Mouse (Mus musculus): ENCODE results near the gene Tcfl5.

The Tcfl5 gene

GRCm38 (mm10) chr2:180642555-180643260 lies at the start of gene Tcfl5:
Tcfl5 (minus strand) TSS chr2:180642708.
- DNase-seq: no peak

DNA sequence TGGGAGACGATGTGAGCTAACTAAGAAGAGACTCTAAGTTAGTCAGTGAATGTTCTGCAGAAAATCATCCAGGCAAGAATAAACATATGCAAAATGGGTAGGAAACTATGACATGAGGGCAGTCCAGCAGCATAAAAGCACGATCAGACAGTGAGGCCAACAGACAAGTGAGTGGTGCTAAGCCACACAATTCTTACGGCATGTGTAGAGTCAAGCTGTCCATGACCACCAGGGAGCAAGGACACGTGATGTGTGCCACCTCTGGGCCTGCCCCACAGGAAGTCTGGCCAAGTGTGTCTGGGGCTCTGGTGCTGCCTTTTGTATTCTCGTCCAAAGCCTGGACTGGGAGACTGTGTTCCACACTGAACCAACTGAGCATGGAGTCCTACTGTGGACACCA lies 47.3 kb upstream of the Tcfl5 start:
- no peak for DNase-seq

- DNase-seq: no peak
Observed at GRCm38 (mm10) chr2:180684031-180684430, 41.5 kb upstream of the Tcfl5 start.

DNA sequence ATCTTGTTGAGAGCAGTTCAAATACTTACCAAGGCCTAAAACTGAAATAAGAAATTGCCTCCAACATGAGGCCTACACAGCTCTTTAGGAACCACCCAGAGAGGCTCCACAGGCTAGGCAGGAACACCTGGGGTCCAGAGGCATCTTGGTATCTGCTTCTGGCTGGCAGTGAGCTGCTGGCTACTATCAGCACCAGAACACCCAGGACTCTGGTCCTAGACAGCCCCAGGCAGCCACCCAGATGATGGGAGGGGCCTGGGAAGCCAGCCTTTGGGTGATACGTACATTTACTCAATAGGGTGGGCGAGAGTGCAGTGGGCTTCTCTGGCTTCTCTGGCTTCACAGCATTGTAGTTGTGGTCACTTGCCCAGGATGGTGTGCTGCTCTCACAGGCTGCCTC lies 41.0 kb upstream of the Tcfl5 start:
- DNase-seq: no peak

GRCm38 (mm10) chr2:180681225-180681624 lies 38.7 kb upstream of the Tcfl5 start:
- no peak for DNase-seq

GRCm38 (mm10) chr2:180678609-180679140 lies 36.2 kb upstream of the Tcfl5 start:
- DNase-seq: peak; percentile 61

DNA sequence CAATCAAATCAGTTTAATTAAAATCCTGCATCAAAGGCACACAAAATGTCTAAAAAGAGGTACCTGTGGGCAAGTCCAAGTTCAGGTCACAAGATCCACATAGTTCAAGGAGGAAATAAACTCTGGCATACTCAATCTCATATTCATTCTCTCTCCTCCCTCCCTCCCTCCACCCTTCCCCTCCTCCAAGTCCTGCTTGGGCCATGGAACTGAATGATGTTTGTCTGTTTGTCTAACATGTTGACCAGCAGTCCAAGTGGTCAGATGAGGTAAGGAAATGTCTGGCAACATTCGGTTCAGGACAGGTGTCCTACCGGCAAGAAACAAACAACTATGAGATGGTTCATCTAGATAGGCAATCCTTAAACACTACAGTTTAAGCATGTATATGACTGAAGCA lies 34.2 kb upstream of the Tcfl5 start:
- no peak for DNase-seq

GRCm38 (mm10) chr2:180662008-180662407 lies 19.5 kb upstream of the Tcfl5 start:
- no peak for DNase-seq

DNA sequence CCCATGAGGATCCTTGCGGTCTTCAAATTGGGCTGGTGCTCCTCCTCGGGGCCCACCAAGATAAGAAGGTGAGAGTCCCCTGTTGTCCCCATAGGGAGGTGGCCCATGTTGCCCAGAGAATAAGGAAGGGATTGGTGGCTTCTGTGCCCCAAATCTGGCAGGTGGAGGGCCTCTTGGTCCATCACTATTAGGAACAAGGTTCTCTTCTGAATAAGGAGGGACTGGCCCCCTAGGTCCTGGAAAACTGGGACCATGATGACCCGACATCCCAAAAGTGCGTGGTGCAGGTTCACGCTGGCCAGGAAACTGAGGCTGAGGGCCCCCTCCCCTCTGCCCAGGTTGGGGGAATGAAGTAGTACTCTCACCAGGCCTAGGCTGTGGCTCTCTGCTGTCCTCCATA lies 18.0 kb upstream of the Tcfl5 start:
- no peak for DNase-seq

DNA sequence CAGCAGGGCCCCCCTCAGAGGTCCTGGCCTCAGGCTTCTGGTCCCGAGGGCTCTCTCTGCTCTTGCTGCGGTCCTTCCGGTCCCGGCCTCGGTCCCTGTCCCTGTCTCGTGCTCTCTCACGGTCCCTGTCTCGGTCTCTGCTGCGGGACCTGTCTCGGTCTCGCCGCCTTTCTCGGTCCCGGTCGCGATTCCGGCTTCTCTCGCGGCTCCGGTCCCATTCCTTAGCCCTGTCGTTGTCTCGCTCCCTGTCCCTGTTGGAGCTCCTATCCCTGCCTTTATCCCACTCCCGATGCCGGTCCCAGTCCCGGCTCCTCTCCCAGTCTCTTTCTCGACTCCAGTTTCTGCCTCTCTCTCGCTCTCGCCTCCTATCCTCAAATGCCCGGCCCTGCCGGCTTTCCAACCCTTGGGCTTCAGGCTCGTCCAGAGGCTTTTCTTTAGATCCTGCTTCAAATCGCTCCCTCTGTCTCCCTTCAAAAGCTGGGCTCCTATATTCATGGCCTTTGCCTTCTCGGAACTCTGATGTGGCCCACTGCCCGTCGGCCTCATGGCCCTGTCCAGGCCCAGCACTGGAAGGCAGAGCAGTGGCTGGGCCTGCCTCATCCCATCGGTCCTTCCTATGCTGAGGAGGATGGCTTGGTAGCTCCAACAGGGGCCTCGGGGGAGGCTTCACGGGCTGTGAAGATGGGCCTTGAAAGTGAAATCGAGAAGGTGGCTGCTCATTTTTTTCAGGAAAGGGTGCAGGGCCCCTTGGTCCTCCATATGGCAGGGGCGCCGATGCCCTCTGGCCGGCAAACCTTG lies 17.0 kb upstream of the Tcfl5 start:
- no peak for DNase-seq

DNA sequence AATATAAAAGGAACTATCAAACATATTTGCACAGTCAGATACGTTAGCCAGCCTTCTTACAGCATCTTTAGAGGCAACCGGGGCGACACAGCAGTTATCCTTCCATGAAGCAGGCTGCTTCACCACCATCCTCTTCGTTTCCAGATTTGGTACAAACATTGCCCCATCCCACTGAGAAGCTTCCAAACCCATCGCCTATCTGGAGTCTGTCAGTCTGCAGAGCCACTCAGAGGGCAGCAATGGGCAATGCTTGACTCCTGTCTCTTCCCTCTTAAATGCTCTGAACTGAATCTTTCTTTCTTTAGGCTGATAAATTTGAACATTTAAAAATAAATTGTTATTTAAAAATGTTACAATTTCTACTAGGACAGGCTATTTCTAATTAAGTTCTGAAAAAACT lies 15.9 kb upstream of the Tcfl5 start:
- no peak for DNase-seq

DNA sequence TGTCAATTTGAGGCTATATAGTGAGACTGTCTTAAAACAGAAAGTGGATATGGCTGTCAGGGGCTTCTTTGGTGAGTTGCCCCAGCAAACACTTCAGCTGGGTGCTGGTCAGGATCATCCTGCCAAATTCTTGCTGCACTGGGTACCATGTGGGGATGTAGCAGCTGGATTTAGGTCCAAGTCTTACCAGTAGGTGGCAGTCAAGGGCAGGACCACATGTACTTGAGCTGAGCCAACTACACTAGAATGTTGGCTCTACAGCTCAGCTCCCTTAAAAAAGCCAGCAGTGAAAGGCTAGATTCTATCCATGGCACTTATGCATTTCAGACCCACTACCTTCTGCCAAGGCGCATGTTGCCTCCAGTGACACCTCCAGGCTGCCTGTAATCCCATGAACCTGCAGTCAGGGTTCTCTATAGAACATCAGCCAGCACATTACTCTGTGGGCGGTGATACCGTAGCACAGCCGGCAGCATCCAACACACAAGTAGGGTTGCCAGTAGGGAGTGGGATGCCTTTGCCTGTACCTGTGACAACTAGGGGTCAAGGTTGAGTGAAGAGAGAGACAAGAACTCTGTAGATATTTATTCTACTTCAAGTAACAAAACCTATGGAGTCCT lies 15.0 kb upstream of the Tcfl5 start:
- peak; percentile 72 for DNase-seq

DNA sequence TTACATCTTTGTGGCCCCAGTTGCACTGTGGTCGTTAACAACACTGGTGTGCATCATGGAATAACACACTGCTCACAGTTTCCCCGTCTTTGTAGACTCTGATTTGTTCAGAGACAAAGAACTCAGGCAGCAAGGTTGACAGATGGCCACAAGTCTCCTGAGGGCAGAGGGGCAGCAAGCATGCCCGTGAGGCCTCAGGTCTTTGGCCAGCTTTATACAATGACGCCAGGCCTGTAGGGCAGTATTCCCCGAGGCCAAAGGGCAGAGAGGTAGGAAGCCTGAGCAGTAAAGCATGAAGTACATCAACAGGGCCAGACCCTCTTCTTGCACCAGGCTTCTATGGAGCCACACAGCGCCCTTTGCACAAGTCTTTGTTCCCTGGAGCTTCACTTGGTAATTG lies 12.6 kb upstream of the Tcfl5 start:
- DNase-seq: no peak

DNA sequence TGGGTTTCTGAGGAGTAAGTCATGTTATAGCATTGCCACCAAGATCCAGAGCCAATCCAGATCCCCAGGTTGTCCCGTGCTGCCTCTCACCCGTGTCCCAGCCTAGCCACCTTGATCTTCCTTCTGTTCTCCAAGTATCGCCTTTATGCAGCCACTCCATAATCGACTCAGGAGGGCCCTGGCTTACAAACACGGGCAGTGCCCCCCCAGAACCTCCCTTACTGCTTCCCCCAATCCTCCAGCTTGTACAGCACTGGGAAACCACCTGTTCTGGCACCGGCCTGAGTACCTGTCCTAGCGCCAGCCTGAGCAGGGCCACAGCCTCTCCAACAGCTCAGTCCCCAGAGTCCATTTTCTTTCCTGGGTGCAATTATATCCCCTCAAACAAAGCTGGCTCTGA lies 12.2 kb upstream of the Tcfl5 start:
- DNase-seq: no peak

GRCm38 (mm10) chr2:180646841-180647240 lies 4.3 kb upstream of the Tcfl5 start:
- no peak for DNase-seq

GRCm38 (mm10) chr2:180643626-180644025 lies 1.1 kb upstream of the Tcfl5 start:
- no peak for DNase-seq

DNA sequence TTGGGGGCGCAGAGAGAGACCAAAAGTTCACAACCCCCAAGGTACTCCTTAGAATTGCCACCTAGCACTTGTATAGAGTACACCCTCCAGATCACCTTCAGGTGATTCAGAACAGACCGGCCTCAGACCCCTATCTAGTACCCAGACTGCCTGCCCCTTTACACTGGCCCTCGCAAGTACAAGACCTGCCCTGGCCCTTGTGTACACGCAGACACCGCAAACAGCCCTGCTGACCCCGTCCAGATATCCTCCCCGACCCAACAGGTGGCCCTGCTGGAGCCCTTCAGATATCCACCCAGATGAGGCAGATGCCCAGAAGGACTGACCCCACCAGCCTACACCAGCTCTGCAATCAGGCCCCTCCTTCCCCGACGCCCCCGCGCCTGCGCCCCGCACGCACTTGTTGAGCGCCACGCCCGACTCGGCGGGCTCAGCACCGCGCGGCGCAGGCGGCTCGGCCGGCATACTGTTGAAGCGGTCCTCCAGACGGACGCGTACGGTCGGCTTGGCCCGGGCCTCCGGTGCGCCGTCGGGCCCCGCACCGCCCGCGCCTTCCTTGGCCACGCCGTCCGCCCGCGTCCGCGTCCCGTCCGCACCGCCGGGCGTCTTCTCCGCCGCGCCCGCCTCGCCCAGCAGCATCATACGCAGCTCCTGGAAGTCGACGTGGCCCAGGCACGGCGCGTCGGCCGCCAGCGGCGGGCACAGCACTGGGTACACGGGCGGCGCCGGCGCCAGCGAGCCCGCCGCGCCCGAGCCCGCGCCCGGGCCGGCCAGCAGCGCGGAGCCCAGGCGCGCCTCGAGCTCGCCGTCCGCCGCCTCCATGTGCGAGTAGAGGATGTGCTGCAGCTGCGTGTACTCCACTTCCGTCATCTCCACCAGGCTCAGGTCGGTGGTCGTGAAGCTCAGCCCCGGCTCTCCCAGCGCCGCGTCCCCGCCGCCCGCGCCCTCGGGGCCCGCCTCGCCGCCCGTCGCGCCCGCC lies 643 bp downstream of the Tcfl5 start:
- no peak for DNase-seq

- DNase-seq: no peak
Observed at GRCm38 (mm10) chr2:180611882-180612281, 30.6 kb downstream of the Tcfl5 start.

GRCm38 (mm10) chr2:180610283-180610682 lies 32.2 kb downstream of the Tcfl5 start:
- no peak for DNase-seq

DNA sequence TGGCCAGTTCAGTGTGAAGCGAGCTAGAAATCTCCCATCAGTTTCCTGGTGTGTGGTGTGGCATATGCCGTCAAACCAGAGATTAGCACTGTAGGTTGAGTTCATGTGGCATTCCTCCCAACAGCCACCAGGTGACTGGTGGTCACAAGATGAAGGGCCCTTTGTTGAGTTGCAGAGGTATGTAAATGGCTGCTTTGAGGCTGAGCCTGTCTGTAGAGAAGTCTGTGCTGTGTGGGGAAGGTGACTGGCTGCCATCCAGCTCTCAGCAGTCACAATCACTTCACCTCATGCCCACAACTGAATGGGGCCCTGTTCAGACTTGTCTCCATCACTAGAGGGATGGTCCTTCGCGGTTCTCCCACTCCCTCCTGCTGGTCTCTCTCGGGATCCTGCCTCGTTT lies 37.7 kb downstream of the Tcfl5 start:
- no peak for DNase-seq

- peak; percentile 59 for DNase-seq
Observed at GRCm38 (mm10) chr2:180600569-180601021, 41.9 kb downstream of the Tcfl5 start.

GRCm38 (mm10) chr2:180598157-180598705 lies 44.3 kb downstream of the Tcfl5 start:
- DNase-seq: no peak
